Mouse (Mus musculus): ENCODE data around the gene Pepd. TPM values are rescaled to one million over a fixed set of nuclear protein-coding genes. Genes with fewer than 3 reads are reported as not detected.

The Pepd gene
- polyA plus RNA-seq, 1 experiment, result 82.1 TPM

GRCm38 (mm10) chr7:35042209-35042554 lies 130.0 kb downstream of the Pepd start:
- no peak overlapping the region for H3K4me2 ChIP-seq (ENCODE audit: low read depth)
- peaks cover 27% of the 10 kb centered on the region for H3K36me3 ChIP-seq (ENCODE audit: control insufficient read depth, insufficient read depth)
- TF ChIP-seq TCF3 (IDR thresholded peaks at IDR 0.05; ENCODE audit: insufficient read length, low read depth), result no peak
- TF ChIP-seq MYOD1 (IDR thresholded peaks at IDR 0.05; ENCODE audit: control insufficient read depth in 1 of 3, insufficient read length in 2 of 3, low read depth in 2 of 3), result no peak
- TF ChIP-seq POLR2A (IDR thresholded peaks at IDR 0.05; ENCODE audit: insufficient read length, low read depth), result no peak
- no peak for TF ChIP-seq SRF (IDR thresholded peaks at IDR 0.05; ENCODE audit: control insufficient read depth, insufficient read length, low read depth)
- no peak for TF ChIP-seq USF1 (IDR thresholded peaks at IDR 0.05; ENCODE audit: low read depth)
- TF ChIP-seq MAX (IDR thresholded peaks at IDR 0.05; ENCODE audit: low read depth), result no peak
- TF ChIP-seq E2F4 (IDR thresholded peaks at IDR 0.05; ENCODE audit: insufficient read depth), result no peak
- TF ChIP-seq CEBPB (IDR thresholded peaks at IDR 0.05; ENCODE audit: insufficient read depth, poor library complexity, severe bottlenecking), result no peak
- no peak for TF ChIP-seq REST (IDR thresholded peaks at IDR 0.05; ENCODE audit: insufficient read depth, insufficient read length)

GRCm38 (mm10) chr7:35042759-35043217 lies 130.6 kb downstream of the Pepd start:
- H3K27me3 ChIP-seq (ENCODE audit: control insufficient read depth, insufficient read depth, insufficient read length), result no peaks in the 10 kb centered on the region
- no peak overlapping the region for H3K4me2 ChIP-seq (ENCODE audit: low read depth)
- TF ChIP-seq REST (IDR thresholded peaks at IDR 0.05; ENCODE audit: insufficient read depth, insufficient read length) (no peak), USF1 (IDR thresholded peaks at IDR 0.05; ENCODE audit: low read depth) (no peak), POLR2A (IDR thresholded peaks at IDR 0.05; ENCODE audit: insufficient read length, low read depth) (peak; percentile 18), SRF (IDR thresholded peaks at IDR 0.05; ENCODE audit: control insufficient read depth, insufficient read length, low read depth) (no peak), E2F4 (IDR thresholded peaks at IDR 0.05; ENCODE audit: insufficient read depth) (no peak)
- peaks cover 23% of the 10 kb centered on the region for H3K79me2 ChIP-seq (ENCODE audit: control insufficient read depth, insufficient read depth)
- peaks cover 32% of the 10 kb centered on the region for H3K36me3 ChIP-seq (ENCODE audit: control insufficient read depth, insufficient read depth)
- no peak overlapping the region for H3ac ChIP-seq (ENCODE audit: control insufficient read depth, insufficient read length)
- no peak overlapping the region for H3K4me3 ChIP-seq

More at GRCm38 (mm10) chr7:35042209-35042554, 130.0 kb downstream of the Pepd start:
- H3K4me3 ChIP-seq, result no peak overlapping the region
- no peaks in the 10 kb centered on the region for H3K27me3 ChIP-seq (ENCODE audit: control insufficient read depth, insufficient read depth, insufficient read length)
- H3K79me2 ChIP-seq (ENCODE audit: control insufficient read depth, insufficient read depth), result peaks cover 17% of the 10 kb centered on the region
- no peak overlapping the region for H3ac ChIP-seq (ENCODE audit: control insufficient read depth, insufficient read length)

GRCm38 (mm10) chr7:35043266-35043817 lies 131.2 kb downstream of the Pepd start:
- peaks cover 28% of the 10 kb centered on the region for H3K79me2 ChIP-seq (ENCODE audit: control insufficient read depth, insufficient read depth)
- H3K36me3 ChIP-seq (ENCODE audit: control insufficient read depth, insufficient read depth), result peaks cover 37% of the 10 kb centered on the region
- H3K27me3 ChIP-seq (ENCODE audit: control insufficient read depth, insufficient read depth, insufficient read length), result no peaks in the 10 kb centered on the region
- H3K4me3 ChIP-seq, result no peak overlapping the region
- TF ChIP-seq CEBPB (IDR thresholded peaks at IDR 0.05; ENCODE audit: insufficient read depth, poor library complexity, severe bottlenecking) (no peak), POLR2A (IDR thresholded peaks at IDR 0.05; ENCODE audit: insufficient read length, low read depth) (peak; percentile 43)
- H3K4me2 ChIP-seq (ENCODE audit: low read depth), result no peak overlapping the region
- H3ac ChIP-seq (ENCODE audit: control insufficient read depth, insufficient read length), result no peak overlapping the region

GRCm38 (mm10) chr7:35044719-35045118 lies 132.5 kb downstream of the Pepd start:
- H3K4me3 ChIP-seq, result no peak overlapping the region
- H3K4me2 ChIP-seq (ENCODE audit: low read depth), result no peak overlapping the region
- peaks cover 48% of the 10 kb centered on the region for H3K36me3 ChIP-seq (ENCODE audit: control insufficient read depth, insufficient read depth)
- H3K27me3 ChIP-seq (ENCODE audit: control insufficient read depth, insufficient read depth, insufficient read length), result no peaks in the 10 kb centered on the region
- peaks cover 42% of the 10 kb centered on the region for H3K79me2 ChIP-seq (ENCODE audit: control insufficient read depth, insufficient read depth)
- H3ac ChIP-seq (ENCODE audit: control insufficient read depth, insufficient read length), result no peak overlapping the region
- TF ChIP-seq SRF (IDR thresholded peaks at IDR 0.05; ENCODE audit: control insufficient read depth, insufficient read length, low read depth) (no peak), MAX (IDR thresholded peaks at IDR 0.05; ENCODE audit: low read depth) (no peak)

- Histone ChIP-seq H3K4me2 (ENCODE audit: low read depth) (no peak overlapping the region), H3K4me3 (no peak overlapping the region), H3K79me2 (ENCODE audit: control insufficient read depth, insufficient read depth) (peaks cover 56% of the 10 kb centered on the region), H3K27me3 (ENCODE audit: control insufficient read depth, insufficient read depth, insufficient read length) (no peaks in the 10 kb centered on the region), H3ac (ENCODE audit: control insufficient read depth, insufficient read length) (no peak overlapping the region), H3K36me3 (ENCODE audit: control insufficient read depth, insufficient read depth) (peaks cover 62% of the 10 kb centered on the region)
- TF ChIP-seq TCF12 (IDR thresholded peaks at IDR 0.05; ENCODE audit: insufficient read depth, poor library complexity, severe bottlenecking) (no peak), MYOD1 (IDR thresholded peaks at IDR 0.05; ENCODE audit: control insufficient read depth in 1 of 3, insufficient read length in 2 of 3, low read depth in 2 of 3) (peak in 1 of 3 experiments; percentile 7), POLR2AphosphoS2 (IDR thresholded peaks at IDR 0.05; ENCODE audit: insufficient read length, low read depth) (peak; percentile 29)
Measured at GRCm38 (mm10) chr7:35046091-35046490, 133.9 kb downstream of the Pepd start.

GRCm38 (mm10) chr7:35050540-35050939 lies 138.4 kb downstream of the Pepd start:
- Histone ChIP-seq H3ac (ENCODE audit: control insufficient read depth, insufficient read length) (no peak overlapping the region), H3K27me3 (ENCODE audit: control insufficient read depth, insufficient read depth, insufficient read length) (no peaks in the 10 kb centered on the region), H3K79me2 (ENCODE audit: control insufficient read depth, insufficient read depth) (peaks cover 95% of the 10 kb centered on the region), H3K36me3 (ENCODE audit: control insufficient read depth, insufficient read depth) (peaks cover 64% of the 10 kb centered on the region), H3K4me2 (ENCODE audit: low read depth) (no peak overlapping the region), H3K4me3 (no peak overlapping the region)
- TF ChIP-seq MAX (IDR thresholded peaks at IDR 0.05; ENCODE audit: low read depth) (no peak), REST (IDR thresholded peaks at IDR 0.05; ENCODE audit: insufficient read depth, insufficient read length) (no peak), CEBPB (IDR thresholded peaks at IDR 0.05; ENCODE audit: insufficient read depth, poor library complexity, severe bottlenecking) (no peak), POLR2AphosphoS2 (IDR thresholded peaks at IDR 0.05; ENCODE audit: insufficient read length, low read depth) (no peak), SRF (IDR thresholded peaks at IDR 0.05; ENCODE audit: control insufficient read depth, insufficient read length, low read depth) (no peak), MYOD1 (IDR thresholded peaks at IDR 0.05; ENCODE audit: control insufficient read depth in 1 of 3, insufficient read length in 2 of 3, low read depth in 2 of 3) (no peak), TCF12 (IDR thresholded peaks at IDR 0.05; ENCODE audit: insufficient read depth, poor library complexity, severe bottlenecking) (no peak), TCF3 (IDR thresholded peaks at IDR 0.05; ENCODE audit: insufficient read length, low read depth) (no peak), E2F4 (IDR thresholded peaks at IDR 0.05; ENCODE audit: insufficient read depth) (no peak), POLR2A (IDR thresholded peaks at IDR 0.05; ENCODE audit: insufficient read length, low read depth) (no peak), MYOG (IDR thresholded peaks at IDR 0.05; ENCODE audit: control insufficient read depth in 1 of 3, insufficient read depth in 1 of 3, insufficient read length in 2 of 3, low read depth in 2 of 3) (no peak), USF1 (IDR thresholded peaks at IDR 0.05; ENCODE audit: low read depth) (no peak)

Data from myocyte (in vitro differentiated cells).